11 mouse cellular contexts compared by ENCODE assay signal in genomic region chr8:95377863-95378291, GRCm38 (mm10). TPM values are rescaled to one million over a fixed set of nuclear protein-coding genes. Genes with fewer than 3 reads are reported as not detected.
A peak's percentile ranks its signal among the peaks of the same experiment; 100 is the strongest.
DNase-seq lines count a peak whose midpoint lies in the region; ATAC-seq and TF ChIP-seq lines count a peak whose summit lies in the region.
"Had no signal": no experiment of that assay in that cellular context is flagged by ENCODE, and none has a peak within 500 bp of the region (broad histone marks: within the 10 kb centered on the region; RNA-seq: fewer than 3 reads in every experiment).

No protein-coding gene starts in this region.

- peaks cover 12% of the 10 kb centered on the region for H3K36me3 ChIP-seq in embryonic facial prominence, embryonic 10.5 days (replicated peaks)
- H3K36me3 ChIP-seq in lung, embryonic 14.5 days (ENCODE audit: insufficient read depth), result no peaks in the 10 kb centered on the region
- H3K36me3 ChIP-seq: hindbrain, embryonic 15.5 days had no signal

- no peaks in the 10 kb centered on the region for H3K9me3 ChIP-seq in embryonic facial prominence, embryonic 10.5 days
- H3K9me3 ChIP-seq in lung, embryonic 14.5 days (ENCODE audit: low read depth, low read length), result no peaks in the 10 kb centered on the region
- H3K9me3 ChIP-seq: hindbrain, embryonic 15.5 days; midbrain, embryonic 12.5 days had no signal

- WGBS in embryonic facial prominence, embryonic 10.5 days, result 46% methylated on average over 7 of the region's 7 CpGs
- 10% methylated on average over 7 of the region's 7 CpGs for WGBS in lung, embryonic 14.5 days

- intact Hi-C loops in gastrocnemius, postnatal 36 days (cut with DNase I), result no loop called here

- peaks cover 29% of the 10 kb centered on the region for H3K4me1 ChIP-seq in embryonic facial prominence, embryonic 10.5 days
- peaks cover 12% of the 10 kb centered on the region for H3K4me1 ChIP-seq in lung, embryonic 14.5 days (ENCODE audit: insufficient read depth)
- H3K4me1 ChIP-seq: midbrain, embryonic 12.5 days had no signal

- peak overlapping the region; percentile 40 for H3K27ac ChIP-seq in embryonic facial prominence, embryonic 10.5 days (replicated peaks)
- peak overlapping the region; percentile 80 for H3K27ac ChIP-seq in lung, embryonic 14.5 days (ENCODE audit: low read depth)
- H3K27ac ChIP-seq: hindbrain, embryonic 15.5 days; midbrain, embryonic 12.5 days had no signal

- TF ChIP-seq CTCF in lung, embryonic 14.5 days (IDR thresholded peaks at IDR 0.05; ENCODE audit: low read depth), result no peak

- peak; percentile 47 for DNase-seq in embryonic facial prominence, embryonic 10.5 days (ENCODE audit: low spot score)
- DNase-seq in gastrocnemius, postnatal 36 days, result peak; percentile 31 to 49
- DNase-seq in kidney, adult 11 months, result peak; percentile 47
- peak; percentile 77 for DNase-seq in lung, embryonic 14.5 days
- DNase-seq in layer of hippocampus, postnatal 25 days (ENCODE audit: extremely low spot score in 1 of 2, low spot score in 1 of 2), result no peak
- DNase-seq in spleen, postnatal 36 days (ENCODE audit: low spot score in 2 of 2), result no peak
- no peak for DNase-seq in thymus, postnatal 36 days
- no peak for DNase-seq in ovary, adult 18-20 months (ENCODE audit: low spot score)

- no peak overlapping the region for H3K4me3 ChIP-seq in embryonic facial prominence, embryonic 10.5 days
- H3K4me3 ChIP-seq in lung, embryonic 14.5 days (ENCODE audit: low read depth, low read length), result no peak overlapping the region
- H3K4me3 ChIP-seq: hindbrain, embryonic 15.5 days; midbrain, embryonic 12.5 days had no signal

- no peaks in the 10 kb centered on the region for H3K27me3 ChIP-seq in embryonic facial prominence, embryonic 10.5 days (replicated peaks; ENCODE audit: low read depth, poor library complexity, severe bottlenecking)
- no peaks in the 10 kb centered on the region for H3K27me3 ChIP-seq in lung, embryonic 14.5 days (ENCODE audit: insufficient read depth, low read length)
- H3K27me3 ChIP-seq: hindbrain, embryonic 15.5 days; midbrain, embryonic 12.5 days had no signal

- H3K9ac ChIP-seq in lung, embryonic 14.5 days, result no peak overlapping the region
- H3K9ac ChIP-seq: hindbrain, embryonic 15.5 days; midbrain, embryonic 12.5 days had no signal

- H3K4me2 ChIP-seq in lung, embryonic 14.5 days, result peak overlapping the region; percentile 23
- H3K4me2 ChIP-seq: hindbrain, embryonic 15.5 days; midbrain, embryonic 12.5 days had no signal

- peak; percentile 85 for ATAC-seq in lung, embryonic 14.5 days (ENCODE audit: insufficient read depth)

RNA-seq across cellular contexts. Expression of gene Mmp15, which starts 25.8 kb away (rescaled TPM):
- 11.3 and 12.5 TPM in 2 replicates for polyA plus RNA-seq in embryonic facial prominence, embryonic 10.5 days (2016; fragmentation: Nextera tagmentation; extraction: Ambion mirVana)
- 10 to 100 TPM; 14.3 to 17.8 TPM for total RNA-seq in gastrocnemius, postnatal 36 days (2021)
- 22.5 and 25.6 TPM in 2 replicates for polyA plus RNA-seq in lung, embryonic 14.5 days (2014; fragmentation: Nextera tagmentation; extraction: Ambion mirVana)
- 10 to 100 TPM; 22.4 to 26.0 TPM for total RNA-seq in layer of hippocampus, postnatal 25 days (2021)
- total RNA-seq: MEL had no signal

RNA-seq across cellular contexts. Expression of gene Usb1, which starts 45.8 kb away (rescaled TPM):
- 42.2 and 47.0 TPM in 2 replicates for polyA plus RNA-seq in embryonic facial prominence, embryonic 10.5 days (2016; fragmentation: Nextera tagmentation; extraction: Ambion mirVana)
- total RNA-seq in gastrocnemius, postnatal 36 days (2021), result 1 to 10 TPM; 4.4 to 5.7 TPM
- 32.1 and 34.0 TPM in 2 replicates for polyA plus RNA-seq in lung, embryonic 14.5 days (2014; fragmentation: Nextera tagmentation; extraction: Ambion mirVana)
- total RNA-seq in layer of hippocampus, postnatal 25 days (2021), result 10 to 100 TPM; 13.7 to 15.0 TPM

RNA-seq across cellular contexts. Expression of gene Zfp319, which starts 46.1 kb away (rescaled TPM):
- polyA plus RNA-seq in embryonic facial prominence, embryonic 10.5 days (2016; fragmentation: Nextera tagmentation; extraction: Ambion mirVana), result 11.5 and 12.4 TPM in 2 replicates
- total RNA-seq in gastrocnemius, postnatal 36 days (2021), result 1 to 10 TPM; 3.1 to 3.3 TPM
- 9.2 and 10.9 TPM in 2 replicates for polyA plus RNA-seq in lung, embryonic 14.5 days (2014; fragmentation: Nextera tagmentation; extraction: Ambion mirVana)
- total RNA-seq in layer of hippocampus, postnatal 25 days (2021), result 10 to 100 TPM; 15.9 to 17.4 TPM

RNA-seq across cellular contexts. Expression of gene Cfap20, which starts 56.8 kb away (rescaled TPM):
- polyA plus RNA-seq in embryonic facial prominence, embryonic 10.5 days (2016; fragmentation: Nextera tagmentation; extraction: Ambion mirVana), result 141 and 148 TPM in 2 replicates
- 1 to 10 TPM; 5.8 to 6.0 TPM for total RNA-seq in gastrocnemius, postnatal 36 days (2021)
- 162 and 169 TPM in 2 replicates for polyA plus RNA-seq in lung, embryonic 14.5 days (2014; fragmentation: Nextera tagmentation; extraction: Ambion mirVana)
- total RNA-seq in layer of hippocampus, postnatal 25 days (2021), result 10 to 100 TPM; 57.6 to 63.5 TPM

Comparison
In these comparisons a context has a peak if more than half of its experiments do, and no peak if none do; other contexts are left out.
1. DNase-seq: peak in embryonic facial prominence, embryonic 10.5 days (single experiment), gastrocnemius, postnatal 36 days (2 of 2), kidney, adult 11 months (single experiment) and lung, embryonic 14.5 days (single experiment); none in layer of hippocampus, postnatal 25 days (0 of 2), spleen, postnatal 36 days (0 of 2), thymus, postnatal 36 days (0 of 2) and ovary, adult 18-20 months (single experiment).